Mouse (Mus musculus) gastrocnemius, postnatal 14 days (tissue): ENCODE results near the gene Syt14. TPM values are rescaled to one million over a fixed set of nuclear protein-coding genes. Genes with fewer than 3 reads are reported as not detected.
A peak's percentile ranks its signal among the peaks of the same experiment; 100 is the strongest.

Experiments
- DNase-seq: peaks from one replicate; pipeline ENCODE4 v3.0.0; 2021; ENCODE audit warnings: mixed read lengths
- intact Hi-C: fragments of 180-260 bp; cut with DNase I; formaldehyde crosslinking; loops from one replicate; pipeline ENCODE4 v1.15.1; 2025; ENCODE audit warnings: low total_unique reads
- total RNA-seq, 2 experiments: library from RNA; stranded (reverse); gene quantifications; 2 replicates each; pipeline ENCODE4 v1.2.3; 2021

Gene Syt14
- total RNA-seq, 2 experiments from 2014 or later, result 0.18 to 0.31 TPM

GRCm38 (mm10) chr1:192882617-192883295 is 152.8 kb downstream of the Syt14 start:
- DNase-seq, result no peak
- intact Hi-C loops, result no loop called here

- DNase-seq, result no peak
- intact Hi-C loops, result no loop called here
These were observed 155.4 kb downstream of the Syt14 start for GRCm38 (mm10) chr1:192880130-192880529.

GRCm38 (mm10) chr1:192879086-192879580 is 156.4 kb downstream of the Syt14 start:
- intact Hi-C loops, result no loop called here
- DNase-seq, result no peak

DNA sequence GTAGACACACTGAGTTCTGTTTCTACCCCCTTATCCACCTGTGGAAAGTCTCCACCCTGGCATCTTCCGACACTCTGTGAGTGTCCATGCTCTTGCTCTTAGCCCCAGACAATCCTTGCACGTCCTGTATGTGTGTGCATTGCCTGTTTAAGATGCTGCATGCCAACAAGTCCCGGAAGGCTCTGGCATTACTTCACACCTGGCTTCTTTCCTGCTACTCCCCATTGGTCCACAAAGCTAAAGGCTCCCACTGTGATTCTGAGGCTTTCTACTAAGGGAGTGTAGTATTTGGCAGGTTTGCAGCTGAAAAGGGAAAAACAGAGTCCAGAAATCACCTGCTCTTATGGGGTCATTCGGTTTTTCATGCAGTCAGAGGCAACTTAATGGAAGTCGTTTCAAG is 162.7 kb downstream of the Syt14 start:
- intact Hi-C loops, result no loop called here
- no peak for DNase-seq

- no peak for DNase-seq
These were observed 165.8 kb downstream of the Syt14 start for GRCm38 (mm10) chr1:192869761-192870160.

DNA sequence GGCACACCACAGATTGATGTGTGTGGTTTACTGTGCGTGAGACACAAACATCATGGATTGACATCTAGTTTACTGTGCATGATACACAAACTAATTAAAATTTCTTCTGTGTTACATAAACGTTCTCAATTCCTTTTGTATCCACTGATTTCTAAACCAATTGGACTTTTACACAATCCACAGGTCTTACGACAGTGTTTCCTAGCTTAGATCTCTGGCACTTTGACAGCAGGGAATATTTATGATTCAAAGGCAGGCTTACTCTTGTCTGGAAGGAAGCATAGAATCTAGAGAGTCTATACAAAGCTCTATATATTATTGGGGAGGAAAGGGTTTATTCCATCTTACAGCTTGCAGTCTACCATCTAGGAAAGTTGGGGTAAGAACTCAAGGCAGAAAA is 171.1 kb downstream of the Syt14 start:
- intact Hi-C loops, result no loop called here

More at GRCm38 (mm10) chr1:192869761-192870160, 165.8 kb downstream of the Syt14 start:
- intact Hi-C loops, result no loop called here

GRCm38 (mm10) chr1:192861305-192861960 is 174.1 kb downstream of the Syt14 start:
- DNase-seq, result no peak
- intact Hi-C loops, result no loop called here

More for the DNA sequence above, 171.1 kb downstream of the Syt14 start:
- no peak for DNase-seq

GRCm38 (mm10) chr1:192860273-192860672 is 175.3 kb downstream of the Syt14 start:
- DNase-seq, result no peak
- intact Hi-C loops, result no loop called here

DNA sequence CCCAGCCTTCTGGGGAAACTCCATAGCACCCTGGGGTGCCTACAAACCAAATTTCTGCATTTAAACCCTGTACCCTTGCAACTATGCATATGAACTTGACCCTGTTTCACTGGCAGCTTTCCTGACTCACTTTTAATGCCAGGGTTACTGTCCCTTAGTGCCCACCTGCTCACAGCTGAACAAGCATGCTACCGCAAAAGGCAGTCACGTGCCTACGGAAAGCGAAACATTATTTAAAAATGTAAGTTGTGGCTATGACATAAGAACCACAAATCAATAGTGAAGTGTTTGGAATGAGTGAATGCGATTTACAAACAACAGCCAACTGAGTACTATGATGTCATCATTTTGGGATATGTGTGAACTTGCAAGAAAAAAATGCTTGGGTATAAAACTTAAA is 178.0 kb downstream of the Syt14 start:
- intact Hi-C loops, result no loop called here
- DNase-seq, result no peak

GRCm38 (mm10) chr1:192856931-192857330 is 178.6 kb downstream of the Syt14 start:
- intact Hi-C loops, result no loop called here
- DNase-seq, result no peak

- intact Hi-C loops, result no loop called here
- no peak for DNase-seq
These were observed 179.2 kb downstream of the Syt14 start for GRCm38 (mm10) chr1:192856411-192856810.

DNA sequence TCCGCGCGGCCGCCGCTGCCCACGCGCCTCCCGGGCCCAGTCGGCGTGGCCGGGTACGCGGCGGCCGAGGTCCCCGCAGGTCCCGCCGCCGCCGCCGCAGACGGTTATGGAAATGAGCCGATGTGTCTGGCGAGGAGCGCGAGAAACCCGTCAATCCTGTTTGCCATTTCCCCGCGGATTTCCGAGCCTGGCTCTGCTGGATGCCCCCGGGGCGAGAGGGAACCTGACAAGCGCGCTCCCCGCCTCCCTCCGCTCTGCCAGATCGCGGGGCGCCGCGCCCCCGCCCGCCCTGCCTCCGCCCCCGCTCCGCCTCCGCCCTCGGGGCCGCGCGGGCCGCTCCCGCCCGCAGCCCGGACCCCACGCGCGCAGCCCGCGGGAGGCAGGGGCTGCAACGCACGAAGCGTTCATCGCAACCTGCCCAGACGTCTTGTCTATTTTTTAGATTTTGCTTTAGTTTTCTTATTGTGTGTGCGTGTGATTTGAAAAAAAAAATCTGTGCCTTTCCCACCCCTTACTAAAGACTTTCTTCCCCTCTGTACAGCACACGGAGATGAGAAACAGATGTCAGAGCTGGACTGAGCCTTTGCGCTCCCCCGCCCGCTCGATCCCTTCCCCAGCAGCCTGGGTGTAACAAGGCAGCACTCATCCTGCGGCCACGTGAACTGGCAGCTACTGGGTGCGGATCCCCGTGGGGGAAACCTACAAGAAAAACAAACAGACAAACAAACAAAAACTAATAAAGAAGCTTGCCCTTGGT is 179.9 kb downstream of the Syt14 start, which contains the start of gene Sertad4:
TSS of gene Sertad4 (minus strand) at position 283 of the 757 bp plus-strand sequence.
- intact Hi-C loops, result no loop called here
- peak; percentile 79 for DNase-seq

- DNase-seq, result peak; percentile 59
- intact Hi-C loops, result no loop called here
These were observed 180.7 kb downstream of the Syt14 start for GRCm38 (mm10) chr1:192854819-192855271.

DNA sequence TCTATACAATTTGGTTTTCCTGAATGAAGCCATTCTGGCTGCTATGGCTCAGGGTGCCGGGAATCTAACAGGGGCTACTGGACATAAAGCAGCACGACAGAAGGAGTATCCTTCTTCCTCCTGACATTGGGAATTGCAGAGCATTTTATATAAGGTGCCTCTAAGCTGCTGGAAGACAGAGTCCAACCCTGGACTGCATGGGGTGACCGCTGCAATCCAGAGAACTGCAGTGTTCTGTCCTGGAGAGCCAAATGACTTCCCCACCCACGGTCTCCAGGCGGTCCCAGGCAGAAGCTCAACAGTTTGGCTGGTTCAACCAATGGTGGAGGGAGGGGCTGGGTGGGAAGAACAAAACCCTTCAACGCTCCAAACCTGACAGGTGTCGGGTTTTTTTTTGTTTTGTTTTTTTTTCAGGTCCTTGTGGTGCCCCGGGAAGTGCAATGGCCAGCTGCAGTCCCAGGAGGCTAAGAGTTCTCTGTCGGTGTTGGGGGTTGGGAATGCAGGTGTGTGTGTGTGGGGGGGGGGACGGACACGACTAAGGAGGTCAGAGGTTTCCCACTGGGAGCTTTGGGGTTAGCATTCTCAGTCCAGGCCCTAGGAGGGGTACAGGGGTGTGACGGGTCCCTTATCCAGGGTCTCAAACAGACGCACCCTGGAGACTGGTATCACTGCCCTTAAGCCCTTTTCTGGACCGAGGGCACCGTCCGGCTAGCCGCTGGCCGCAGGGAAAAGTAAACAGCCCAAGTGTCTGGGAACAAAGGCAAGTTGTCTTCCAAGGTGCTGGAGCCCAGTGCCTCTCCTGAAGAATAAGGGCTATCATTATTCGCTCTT is 181.4 kb downstream of the Syt14 start:
- DNase-seq, result no peak
- intact Hi-C loops, result no loop called here

- intact Hi-C loops, result no loop called here
- DNase-seq, result no peak
These were observed 182.1 kb downstream of the Syt14 start for GRCm38 (mm10) chr1:192853429-192853828.

GRCm38 (mm10) chr1:192852047-192852446 is 183.5 kb downstream of the Syt14 start:
- no peak for DNase-seq
- intact Hi-C loops, result no loop called here

GRCm38 (mm10) chr1:192851640-192852039 is 183.9 kb downstream of the Syt14 start:
- peak; percentile 52 for DNase-seq
- intact Hi-C loops, result no loop called here

- intact Hi-C loops, result no loop called here
- no peak for DNase-seq
These were observed 184.4 kb downstream of the Syt14 start for GRCm38 (mm10) chr1:192851126-192851525.

DNA sequence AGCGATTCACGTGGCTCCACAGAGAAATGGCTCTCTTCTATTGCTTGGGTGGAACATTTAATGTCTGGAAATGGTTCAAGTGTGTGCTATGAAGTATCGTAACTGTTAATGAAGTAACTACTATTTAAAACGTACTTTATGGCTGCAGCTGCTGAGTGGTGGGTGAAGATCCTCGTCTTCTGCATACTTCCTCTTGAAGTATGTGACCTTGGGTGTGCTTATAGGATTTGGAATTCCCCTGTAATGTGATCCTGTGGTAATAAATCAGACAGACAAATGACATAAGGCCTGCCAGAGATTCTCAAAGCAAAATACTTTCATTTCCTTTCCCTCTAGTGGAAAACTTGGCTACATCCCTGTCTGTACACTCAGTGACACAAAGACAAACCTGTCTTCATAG is 186.0 kb downstream of the Syt14 start:
- intact Hi-C loops, result no loop called here
- no peak for DNase-seq
